Mouse (Mus musculus) E14TG2a.4 (cell line): ENCODE data around the gene Ralgps1.

Experiments used
- H3K27me3 ChIP-seq: 2 replicates; pipeline ENCODE4 v1.6.1; 2014; ENCODE audit warnings: low read length, control low read depth; ENCODE audit not compliant: insufficient read depth
- H3K36me3 ChIP-seq: 2 replicates; pipeline ENCODE4 v1.6.1; 2014; ENCODE audit warnings: low read length, control low read depth; ENCODE audit not compliant: insufficient read depth
- H3K4me1 ChIP-seq: replicated peaks from 2 replicates; pipeline ENCODE4 v1.6.1; 2014; ENCODE audit warnings: low read depth, low read length, control low read depth
- H3K4me3 ChIP-seq: replicated peaks from 2 replicates; pipeline ENCODE4 v1.5.1; 2014; ENCODE audit warnings: mild to moderate bottlenecking, low read length
- H3K9me3 ChIP-seq: 2 replicates; pipeline ENCODE4 v1.6.1; 2014; ENCODE audit warnings: low read length, control low read depth
- CTCF ChIP-seq: conservative IDR thresholded peaks from 2 replicates; pipeline ENCODE4 v1.5.1; 2014; ENCODE audit warnings: low read length
- NANOG ChIP-seq: IDR thresholded peaks from 2 replicates; pipeline ENCODE4 v1.6.1; 2014; ENCODE audit warnings: borderline replicate concordance, low read length, mixed read lengths
- POU5F1 ChIP-seq: IDR thresholded peaks from 2 replicates; pipeline ENCODE4 v1.6.1; 2014; ENCODE audit warnings: low read length, borderline replicate concordance

Ralgps1 gene

GRCm38 (mm10) chr2:33165229-33165628 is 206.1 kb downstream of the Ralgps1 start:
- Histone ChIP-seq H3K36me3 (peaks cover 24% of the 10 kb centered on the region), H3K9me3 (no peaks in the 10 kb centered on the region), H3K27me3 (no peaks in the 10 kb centered on the region), H3K4me1 (peaks cover 5% of the 10 kb centered on the region), H3K4me3 (no peak overlapping the region)
- TF ChIP-seq CTCF (no peak), NANOG (no peak), POU5F1 (no peak)

- Histone ChIP-seq H3K4me3 (no peak overlapping the region), H3K36me3 (peaks cover 24% of the 10 kb centered on the region), H3K27me3 (no peaks in the 10 kb centered on the region), H3K4me1 (peaks cover 11% of the 10 kb centered on the region), H3K9me3 (no peaks in the 10 kb centered on the region)
- TF ChIP-seq NANOG: no peak
- TF ChIP-seq CTCF: no peak
- no peak for TF ChIP-seq POU5F1
Measured at GRCm38 (mm10) chr2:33164646-33165045, 206.6 kb downstream of the Ralgps1 start.

- no peaks in the 10 kb centered on the region for H3K9me3 ChIP-seq
- TF ChIP-seq NANOG: no peak
- peaks cover 7% of the 10 kb centered on the region; the same call in 1 of the 2 replicates for H3K36me3 ChIP-seq
- no peak overlapping the region for H3K4me3 ChIP-seq
- H3K4me1 ChIP-seq: peaks cover 32% of the 10 kb centered on the region
- H3K27me3 ChIP-seq: no peaks in the 10 kb centered on the region
Measured at GRCm38 (mm10) chr2:33162126-33162525, 209.2 kb downstream of the Ralgps1 start.

- Histone ChIP-seq H3K4me1 (peaks cover 32% of the 10 kb centered on the region), H3K36me3 (no peaks in the 10 kb centered on the region), H3K27me3 (no peaks in the 10 kb centered on the region), H3K4me3 (peak overlapping the region; percentile 56), H3K9me3 (no peaks in the 10 kb centered on the region)
- TF ChIP-seq NANOG (no peak), POU5F1 (no peak), CTCF (no peak)
Measured at GRCm38 (mm10) chr2:33160326-33160973, 210.8 kb downstream of the Ralgps1 start.

- no peak for TF ChIP-seq POU5F1
- no peak for TF ChIP-seq CTCF
- no peak for TF ChIP-seq NANOG
- Histone ChIP-seq H3K4me3 (peak overlapping the region; percentile 56), H3K9me3 (no peaks in the 10 kb centered on the region), H3K27me3 (no peaks in the 10 kb centered on the region), H3K36me3 (no peaks in the 10 kb centered on the region), H3K4me1 (peaks cover 36% of the 10 kb centered on the region)
Measured at GRCm38 (mm10) chr2:33159593-33159992, 211.7 kb downstream of the Ralgps1 start.

- no peaks in the 10 kb centered on the region for H3K9me3 ChIP-seq
- TF ChIP-seq CTCF (no peak), POU5F1 (no peak), NANOG (no peak)
- no peak overlapping the region for H3K4me3 ChIP-seq
- H3K27me3 ChIP-seq: no peaks in the 10 kb centered on the region
- H3K36me3 ChIP-seq: no peaks in the 10 kb centered on the region
- peaks cover 36% of the 10 kb centered on the region for H3K4me1 ChIP-seq
Measured at GRCm38 (mm10) chr2:33158895-33159294, 212.4 kb downstream of the Ralgps1 start.

- H3K36me3 ChIP-seq: no peaks in the 10 kb centered on the region
- TF ChIP-seq POU5F1: no peak
- TF ChIP-seq NANOG: no peak
- no peak for TF ChIP-seq CTCF
- no peaks in the 10 kb centered on the region for H3K27me3 ChIP-seq
Measured at GRCm38 (mm10) chr2:33156283-33156781, 215.0 kb downstream of the Ralgps1 start.

GRCm38 (mm10) chr2:33154751-33155372 is 216.4 kb downstream of the Ralgps1 start:
- Histone ChIP-seq H3K36me3 (peaks cover 3% of the 10 kb centered on the region; the same call in 1 of the 2 replicates), H3K4me3 (no peak overlapping the region), H3K27me3 (no peaks in the 10 kb centered on the region), H3K9me3 (no peaks in the 10 kb centered on the region), H3K4me1 (peaks cover 27% of the 10 kb centered on the region)
- TF ChIP-seq POU5F1: no peak
- no peak for TF ChIP-seq NANOG
- peak; percentile 98 for TF ChIP-seq CTCF

More at GRCm38 (mm10) chr2:33156283-33156781, 215.0 kb downstream of the Ralgps1 start:
- H3K9me3 ChIP-seq: no peaks in the 10 kb centered on the region
- no peak overlapping the region for H3K4me3 ChIP-seq
- H3K4me1 ChIP-seq: peaks cover 36% of the 10 kb centered on the region

GRCm38 (mm10) chr2:33146994-33147393 is 224.3 kb downstream of the Ralgps1 start:
- H3K4me1 ChIP-seq: no peaks in the 10 kb centered on the region
- H3K27me3 ChIP-seq: no peaks in the 10 kb centered on the region
- no peak overlapping the region for H3K4me3 ChIP-seq
- H3K9me3 ChIP-seq: no peaks in the 10 kb centered on the region
- TF ChIP-seq NANOG (no peak), CTCF (no peak), POU5F1 (no peak)
- H3K36me3 ChIP-seq: peaks cover 4% of the 10 kb centered on the region
